Mouse (Mus musculus): ENCODE results near the gene Krt20.

DNA sequence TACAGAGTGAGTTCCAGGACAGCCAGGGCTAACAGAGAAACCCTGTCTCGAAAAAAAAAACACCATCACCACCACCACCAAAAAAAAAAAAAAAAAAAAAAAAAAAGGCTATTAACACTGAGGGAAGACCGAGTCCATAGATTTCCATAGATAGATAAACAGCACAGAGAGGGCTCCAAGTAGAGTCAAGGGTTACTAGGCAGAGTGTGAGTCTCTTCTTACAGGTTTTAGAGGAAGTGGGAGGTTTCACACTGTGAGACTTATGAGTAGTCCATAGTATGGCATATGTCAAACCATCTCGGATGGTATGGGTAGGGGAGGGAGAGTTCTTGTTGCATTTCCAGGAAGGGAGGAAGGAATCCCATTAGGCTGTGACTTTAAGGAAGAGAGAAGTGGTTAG lies 39.9 kb downstream of the Krt20 start:
- no peak for TF ChIP-seq USF1 (IDR thresholded peaks at IDR 0.05; ENCODE audit: low read depth)
- no peak for TF ChIP-seq TCF12 (IDR thresholded peaks at IDR 0.05; ENCODE audit: insufficient read depth, poor library complexity, severe bottlenecking)
- TF ChIP-seq POLR2A (IDR thresholded peaks at IDR 0.05; ENCODE audit: insufficient read length, low read depth): no peak
- no peak for TF ChIP-seq CEBPB (IDR thresholded peaks at IDR 0.05; ENCODE audit: insufficient read depth, poor library complexity, severe bottlenecking)

Measured in myocyte (in vitro differentiated cells).